Mouse (Mus musculus): Measurements from ENCODE around the gene Ptprk. TPM values are rescaled to one million over a fixed set of nuclear protein-coding genes. Genes with fewer than 3 reads are reported as not detected.

Gene Ptprk
- polyA plus RNA-seq, 1 experiment from 2014 or later: 17.3 TPM

GRCm38 (mm10) chr10:28128011-28128410, 53.4 kb downstream of the Ptprk start:
- Histone ChIP-seq H3K4me3 (ENCODE audit: low read depth, low read length) (no peak overlapping the region), H3K4me2 (no peak overlapping the region), H3K36me3 (ENCODE audit: control insufficient read depth, insufficient read depth, low read length) (no peaks in the 10 kb centered on the region), H3K27me3 (ENCODE audit: control insufficient read depth, insufficient read depth, low read length) (no peaks in the 10 kb centered on the region), H3K9me3 (ENCODE audit: control insufficient read depth, low read length) (no peaks in the 10 kb centered on the region), H3K4me1 (ENCODE audit: control insufficient read depth, insufficient read depth, low read length) (no peaks in the 10 kb centered on the region), H3K9ac (ENCODE audit: low read length) (no peak overlapping the region), H3K27ac (ENCODE audit: low read depth, low read length) (no peak overlapping the region)
- ATAC-seq (ENCODE audit: low FRiP score): no peak
- DNase-seq (ENCODE audit: low spot score, missing footprints): peak; percentile 82
- WGBS: 77% methylated on average over 5 of the region's 5 CpGs

- WGBS: 79% methylated on average over 4 of the region's 4 CpGs
- H3K36me3 ChIP-seq (ENCODE audit: control insufficient read depth, insufficient read depth, low read length): no peaks in the 10 kb centered on the region
- H3K4me3 ChIP-seq (ENCODE audit: low read depth, low read length): no peak overlapping the region
- DNase-seq (ENCODE audit: low spot score, missing footprints) (peak; percentile 78), ATAC-seq (ENCODE audit: low FRiP score) (no peak)
- no peak overlapping the region for H3K27ac ChIP-seq (ENCODE audit: low read depth, low read length)
- no peak overlapping the region for H3K9ac ChIP-seq (ENCODE audit: low read length)
- no peaks in the 10 kb centered on the region for H3K27me3 ChIP-seq (ENCODE audit: control insufficient read depth, insufficient read depth, low read length)
- H3K4me1 ChIP-seq (ENCODE audit: control insufficient read depth, insufficient read depth, low read length): no peaks in the 10 kb centered on the region
- no peaks in the 10 kb centered on the region for H3K9me3 ChIP-seq (ENCODE audit: control insufficient read depth, low read length)
- H3K4me2 ChIP-seq: no peak overlapping the region
These were observed 53.8 kb downstream of the Ptprk start for GRCm38 (mm10) chr10:28128450-28128849.

DNA sequence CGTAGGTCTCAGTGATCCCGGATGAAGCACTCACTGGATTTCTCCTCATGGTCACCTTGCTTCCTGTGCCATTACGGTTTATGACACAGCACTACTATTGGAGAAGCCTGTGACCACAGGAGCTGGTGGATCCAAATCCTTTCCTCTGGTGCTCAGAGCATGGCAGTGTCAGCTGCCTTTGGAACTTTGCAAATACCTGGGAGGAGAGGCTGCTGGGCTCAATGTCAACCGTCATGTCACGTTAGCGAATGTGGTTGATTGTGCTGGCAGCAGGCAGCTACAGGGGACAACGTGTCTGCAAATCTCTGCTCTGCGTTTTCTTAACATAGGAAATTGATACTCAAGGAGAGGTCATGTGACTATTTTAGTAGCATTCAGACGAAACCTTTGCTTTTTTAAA, 55.8 kb downstream of the Ptprk start:
- no peaks in the 10 kb centered on the region for H3K27me3 ChIP-seq (ENCODE audit: control insufficient read depth, insufficient read depth, low read length)
- WGBS: 86% methylated on average over 9 of the region's 9 CpGs
- no peak overlapping the region for H3K4me2 ChIP-seq
- H3K4me1 ChIP-seq (ENCODE audit: control insufficient read depth, insufficient read depth, low read length): no peaks in the 10 kb centered on the region
- no peak for DNase-seq (ENCODE audit: low spot score, missing footprints)
- H3K36me3 ChIP-seq (ENCODE audit: control insufficient read depth, insufficient read depth, low read length): no peaks in the 10 kb centered on the region
- H3K27ac ChIP-seq (ENCODE audit: low read depth, low read length): no peak overlapping the region
- no peaks in the 10 kb centered on the region for H3K9me3 ChIP-seq (ENCODE audit: control insufficient read depth, low read length)
- H3K9ac ChIP-seq (ENCODE audit: low read length): no peak overlapping the region
- no peak for ATAC-seq (ENCODE audit: low FRiP score)
- no peak overlapping the region for H3K4me3 ChIP-seq (ENCODE audit: low read depth, low read length)

GRCm38 (mm10) chr10:28133770-28134169, 59.1 kb downstream of the Ptprk start:
- Histone ChIP-seq H3K27ac (ENCODE audit: low read depth, low read length) (no peak overlapping the region), H3K4me3 (ENCODE audit: low read depth, low read length) (no peak overlapping the region), H3K36me3 (ENCODE audit: control insufficient read depth, insufficient read depth, low read length) (no peaks in the 10 kb centered on the region), H3K4me1 (ENCODE audit: control insufficient read depth, insufficient read depth, low read length) (no peaks in the 10 kb centered on the region), H3K4me2 (no peak overlapping the region), H3K9ac (ENCODE audit: low read length) (no peak overlapping the region), H3K9me3 (ENCODE audit: control insufficient read depth, low read length) (no peaks in the 10 kb centered on the region), H3K27me3 (ENCODE audit: control insufficient read depth, insufficient read depth, low read length) (no peaks in the 10 kb centered on the region)
- 88% methylated on average over 4 of the region's 4 CpGs for WGBS
- ATAC-seq (ENCODE audit: low FRiP score) (no peak), DNase-seq (ENCODE audit: low spot score, missing footprints) (no peak)

DNA sequence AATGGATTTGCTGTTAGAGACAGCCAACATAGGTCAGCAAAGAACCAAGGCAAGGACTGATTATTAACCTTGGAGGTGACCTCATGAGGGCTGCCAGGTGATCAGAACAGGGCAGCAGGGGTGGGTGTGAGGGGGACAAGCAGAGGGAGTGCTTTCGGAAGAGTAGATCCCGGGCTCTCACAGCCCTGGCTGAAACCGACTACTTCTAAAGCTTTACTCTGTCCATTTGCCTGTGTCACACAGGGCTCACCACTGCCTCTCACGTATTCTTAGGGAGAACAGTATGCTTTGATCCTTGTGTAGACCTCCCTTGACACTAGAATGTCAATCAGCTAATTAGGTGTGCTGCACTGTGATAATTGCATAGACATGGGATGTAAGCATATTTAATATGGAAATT, 63.8 kb downstream of the Ptprk start:
- DNase-seq (ENCODE audit: low spot score, missing footprints) (no peak), ATAC-seq (ENCODE audit: low FRiP score) (0 out of 2 replicates have a peak, but pooled peaks have one; percentile 30)
- H3K27me3 ChIP-seq (ENCODE audit: control insufficient read depth, insufficient read depth, low read length): no peaks in the 10 kb centered on the region
- H3K9me3 ChIP-seq (ENCODE audit: control insufficient read depth, low read length): no peaks in the 10 kb centered on the region
- H3K27ac ChIP-seq (ENCODE audit: low read depth, low read length): no peak overlapping the region
- H3K4me1 ChIP-seq (ENCODE audit: control insufficient read depth, insufficient read depth, low read length): no peaks in the 10 kb centered on the region
- no peak overlapping the region for H3K4me3 ChIP-seq (ENCODE audit: low read depth, low read length)
- H3K9ac ChIP-seq (ENCODE audit: low read length): no peak overlapping the region
- H3K4me2 ChIP-seq: no peak overlapping the region
- WGBS: 78% methylated on average over 4 of the region's 4 CpGs
- H3K36me3 ChIP-seq (ENCODE audit: control insufficient read depth, insufficient read depth, low read length): no peaks in the 10 kb centered on the region

DNA sequence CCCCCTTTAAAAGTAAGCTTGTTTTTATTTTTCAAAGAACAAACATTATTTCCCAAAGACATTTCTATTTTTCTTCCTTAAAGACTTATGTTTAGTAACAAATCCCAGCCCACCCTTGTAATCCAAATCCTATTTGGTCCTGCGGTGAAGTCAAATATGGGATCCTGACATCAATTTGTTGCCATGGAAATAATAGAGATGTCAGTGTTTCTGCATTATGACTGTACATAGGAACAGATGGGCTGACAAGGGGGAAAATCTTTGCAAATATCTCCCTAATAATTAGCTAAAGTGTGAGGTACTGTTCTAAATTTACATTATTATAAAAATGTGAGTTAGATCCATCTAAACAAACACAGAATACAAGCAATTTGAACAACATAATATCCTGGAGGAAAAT, 69.8 kb downstream of the Ptprk start:
- ATAC-seq (ENCODE audit: low FRiP score): no peak
- 77% methylated on average over 1 of the region's 1 CpGs for WGBS

DNA sequence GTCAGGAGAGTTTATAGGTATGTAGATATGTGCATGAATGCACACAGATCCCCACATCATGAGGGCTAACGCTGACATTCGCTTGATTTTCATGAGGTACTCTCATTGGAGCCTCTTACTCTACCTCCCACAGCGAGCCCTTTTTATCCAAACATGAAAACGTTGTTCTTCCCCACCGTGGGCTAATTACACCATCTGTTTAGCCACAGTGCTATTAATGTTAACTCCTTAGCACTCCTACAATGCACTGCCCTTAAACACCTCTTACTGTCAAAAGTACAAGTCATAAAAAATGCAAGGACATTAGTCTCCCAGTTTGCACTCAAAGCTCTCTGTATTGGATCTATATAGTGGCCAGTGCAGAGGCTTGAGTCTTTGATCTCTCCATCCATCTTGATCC, 70.7 kb downstream of the Ptprk start:
- no peaks in the 10 kb centered on the region for H3K27me3 ChIP-seq (ENCODE audit: control insufficient read depth, insufficient read depth, low read length)
- no peak overlapping the region for H3K4me2 ChIP-seq
- H3K4me3 ChIP-seq (ENCODE audit: low read depth, low read length): no peak overlapping the region
- no peaks in the 10 kb centered on the region for H3K9me3 ChIP-seq (ENCODE audit: control insufficient read depth, low read length)
- DNase-seq (ENCODE audit: low spot score, missing footprints): no peak
- H3K27ac ChIP-seq (ENCODE audit: low read depth, low read length): no peak overlapping the region
- H3K9ac ChIP-seq (ENCODE audit: low read length): no peak overlapping the region
- H3K4me1 ChIP-seq (ENCODE audit: control insufficient read depth, insufficient read depth, low read length): no peaks in the 10 kb centered on the region
- ATAC-seq (ENCODE audit: low FRiP score): no peak
- H3K36me3 ChIP-seq (ENCODE audit: control insufficient read depth, insufficient read depth, low read length): no peaks in the 10 kb centered on the region
- 78% methylated on average over 5 of the region's 5 CpGs for WGBS

More for the DNA sequence above, 69.8 kb downstream of the Ptprk start:
- H3K9ac ChIP-seq (ENCODE audit: low read length): no peak overlapping the region
- no peak for DNase-seq (ENCODE audit: low spot score, missing footprints)
- H3K4me2 ChIP-seq: no peak overlapping the region
- no peaks in the 10 kb centered on the region for H3K36me3 ChIP-seq (ENCODE audit: control insufficient read depth, insufficient read depth, low read length)
- no peaks in the 10 kb centered on the region for H3K27me3 ChIP-seq (ENCODE audit: control insufficient read depth, insufficient read depth, low read length)
- H3K27ac ChIP-seq (ENCODE audit: low read depth, low read length): no peak overlapping the region
- H3K4me1 ChIP-seq (ENCODE audit: control insufficient read depth, insufficient read depth, low read length): no peaks in the 10 kb centered on the region
- H3K9me3 ChIP-seq (ENCODE audit: control insufficient read depth, low read length): no peaks in the 10 kb centered on the region
- H3K4me3 ChIP-seq (ENCODE audit: low read depth, low read length): no peak overlapping the region

DNA sequence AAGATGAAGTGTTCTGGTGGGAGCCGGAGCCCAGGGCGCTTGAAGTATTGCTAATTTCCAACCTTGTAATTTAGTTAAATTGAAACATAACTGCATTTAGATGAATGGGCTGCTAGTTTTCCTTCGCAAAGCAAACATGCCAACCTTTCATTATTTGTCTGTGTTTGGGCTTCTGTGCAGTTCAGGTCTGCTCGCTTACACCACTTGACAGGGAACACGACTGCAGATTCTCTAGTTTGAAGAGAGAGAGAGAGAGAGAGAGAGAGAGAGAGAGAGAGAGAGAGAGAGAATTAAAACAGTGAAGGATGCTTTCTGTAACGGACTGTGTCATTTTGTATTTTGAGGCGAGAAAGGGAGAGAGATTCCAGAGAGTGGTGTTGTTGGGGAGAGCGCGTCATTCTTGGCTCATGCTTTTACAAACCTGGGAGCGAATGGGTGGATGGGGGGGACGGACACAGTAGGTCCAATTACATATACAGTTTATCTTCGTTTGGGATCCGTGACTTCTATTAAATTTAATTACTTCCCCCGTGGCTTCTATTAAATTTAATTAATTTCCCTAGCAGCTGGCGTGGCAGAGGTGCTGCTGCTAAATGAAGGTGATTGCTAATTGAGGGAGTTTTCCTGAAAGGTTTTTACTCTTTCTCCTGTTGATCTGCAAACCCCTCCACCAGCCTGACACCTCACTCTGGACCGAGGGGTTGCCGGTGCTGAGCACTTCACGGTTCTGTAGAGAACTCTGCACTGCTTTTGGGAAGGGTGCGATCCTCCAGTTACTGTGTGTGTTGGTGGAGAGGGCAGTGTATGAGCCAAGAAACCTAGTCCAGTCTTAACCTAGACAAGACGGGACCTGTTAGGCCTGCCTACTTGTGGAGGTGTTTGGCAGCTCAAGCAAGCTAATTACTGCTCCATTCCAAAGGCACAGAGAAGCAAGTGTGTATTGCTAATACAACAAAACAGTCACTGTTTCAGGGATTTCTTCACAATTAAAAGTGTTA, 81.4 kb downstream of the Ptprk start:
- no peak for DNase-seq (ENCODE audit: low spot score, missing footprints)
- Histone ChIP-seq H3K9ac (ENCODE audit: low read length) (no peak overlapping the region), H3K9me3 (ENCODE audit: control insufficient read depth, low read length) (no peaks in the 10 kb centered on the region), H3K27ac (ENCODE audit: low read depth, low read length) (no peak overlapping the region), H3K27me3 (ENCODE audit: control insufficient read depth, insufficient read depth, low read length) (no peaks in the 10 kb centered on the region), H3K36me3 (ENCODE audit: control insufficient read depth, insufficient read depth, low read length) (no peaks in the 10 kb centered on the region), H3K4me1 (ENCODE audit: control insufficient read depth, insufficient read depth, low read length) (no peaks in the 10 kb centered on the region), H3K4me2 (no peak overlapping the region), H3K4me3 (ENCODE audit: low read depth, low read length) (no peak overlapping the region)
- ATAC-seq (ENCODE audit: low FRiP score): no peak
- 86% methylated on average over 20 of the region's 20 CpGs for WGBS

GRCm38 (mm10) chr10:28159716-28160115, 85.1 kb downstream of the Ptprk start:
- Histone ChIP-seq H3K27ac (ENCODE audit: low read depth, low read length) (no peak overlapping the region), H3K36me3 (ENCODE audit: control insufficient read depth, insufficient read depth, low read length) (no peaks in the 10 kb centered on the region), H3K4me3 (ENCODE audit: low read depth, low read length) (no peak overlapping the region), H3K4me1 (ENCODE audit: control insufficient read depth, insufficient read depth, low read length) (no peaks in the 10 kb centered on the region), H3K9me3 (ENCODE audit: control insufficient read depth, low read length) (no peaks in the 10 kb centered on the region), H3K9ac (ENCODE audit: low read length) (no peak overlapping the region), H3K27me3 (ENCODE audit: control insufficient read depth, insufficient read depth, low read length) (no peaks in the 10 kb centered on the region), H3K4me2 (no peak overlapping the region)
- ATAC-seq (ENCODE audit: low FRiP score): no peak
- DNase-seq (ENCODE audit: low spot score, missing footprints): no peak
- WGBS: 94% methylated on average over 4 of the region's 4 CpGs
